Mouse (Mus musculus): ENCODE measurements at regions not wholly inside any gene's neighbourhood (a gene's known extent, or its start where the extent isn't known, plus 50 kb on each side); places are given as distances from the start of the nearest gene placed in this dataset.

DNA sequence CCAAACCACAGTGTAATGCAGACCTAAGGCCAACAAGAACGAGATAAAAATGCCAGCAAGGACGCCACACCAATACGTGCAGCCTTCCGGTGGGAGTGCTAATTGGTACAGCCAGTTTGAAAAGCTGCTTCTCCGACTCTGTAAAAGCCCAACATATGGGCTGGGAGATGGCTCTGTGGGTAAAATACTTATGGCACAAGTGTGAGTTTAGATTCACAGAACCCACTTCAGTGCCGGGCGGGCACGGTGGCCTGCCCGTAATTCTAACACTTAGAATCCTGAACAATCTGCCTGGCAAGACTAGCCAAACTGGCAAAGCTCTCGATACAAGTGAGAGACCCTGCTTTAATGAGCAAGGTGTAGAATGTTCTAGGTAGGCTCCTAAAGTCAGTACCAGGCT lies 258.1 kb downstream of the Gm26897 start:
- Histone ChIP-seq H3K4me2 (no peak overlapping the region), H3K9ac (no peak overlapping the region), H3K4me1 (replicated peaks) (no peaks in the 10 kb centered on the region), H3K9me3 (replicated peaks) (no peaks in the 10 kb centered on the region), H3K27me3 (no peaks in the 10 kb centered on the region), H3K36me3 (replicated peaks) (no peaks in the 10 kb centered on the region), H3K27ac (replicated peaks) (no peak overlapping the region), H3K4me3 (replicated peaks) (no peak overlapping the region)
- 75% methylated on average over 10 of the region's 10 CpGs for WGBS (ENCODE audit: insufficient replicate concordance)
- no peak for ATAC-seq (ENCODE audit: insufficient read depth)

DNA sequence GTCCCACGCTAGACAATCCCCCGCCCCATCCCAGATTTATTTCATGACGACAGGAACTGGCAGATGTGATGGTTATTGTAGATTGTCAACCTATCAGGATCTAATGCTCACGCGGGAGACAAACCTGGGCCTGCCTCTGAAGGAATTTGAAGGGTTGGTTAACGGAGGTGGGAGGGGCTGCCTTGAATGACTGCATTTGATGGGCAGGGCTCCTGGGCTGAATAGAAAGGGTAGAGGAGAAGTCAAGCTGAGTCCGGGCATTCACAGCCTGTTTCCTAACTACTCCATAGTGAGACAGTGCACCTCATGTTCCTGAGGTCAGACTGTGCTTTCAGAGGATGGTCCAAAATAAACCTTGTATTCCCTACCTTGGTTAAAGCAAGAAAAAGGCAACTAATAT lies 259.1 kb downstream of the Cryba4 start:
- WGBS (ENCODE audit: insufficient replicate concordance): 57% methylated on average over 7 of the region's 7 CpGs
- Histone ChIP-seq H3K27ac (replicated peaks) (no peak overlapping the region), H3K9me3 (replicated peaks) (no peaks in the 10 kb centered on the region), H3K9ac (no peak overlapping the region), H3K4me2 (no peak overlapping the region), H3K36me3 (replicated peaks) (no peaks in the 10 kb centered on the region), H3K27me3 (no peaks in the 10 kb centered on the region), H3K4me1 (replicated peaks) (no peaks in the 10 kb centered on the region), H3K4me3 (replicated peaks) (no peak overlapping the region)
- ATAC-seq (ENCODE audit: insufficient read depth): no peak

DNA sequence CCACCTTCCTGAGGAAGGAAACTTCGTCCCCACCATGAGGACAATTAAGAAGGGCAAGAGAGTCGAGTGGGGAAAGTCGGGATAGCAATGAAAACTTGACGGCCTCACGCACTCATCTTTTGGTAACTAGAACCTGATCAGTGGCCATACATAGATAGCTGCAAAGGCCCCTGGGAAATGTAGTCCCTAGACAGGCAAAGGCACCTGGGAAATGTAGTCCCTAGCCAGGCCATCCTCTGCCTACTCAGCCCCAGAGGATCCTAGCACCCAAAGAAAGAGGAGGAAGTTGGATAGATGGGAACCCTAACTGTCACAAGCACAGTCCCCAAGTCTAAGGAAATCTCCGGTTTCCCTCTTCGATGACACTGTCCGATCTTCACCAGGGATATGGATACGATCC lies 258.4 kb downstream of the Cryba4 start:
- H3K4me3 ChIP-seq (replicated peaks): no peak overlapping the region
- H3K27ac ChIP-seq (replicated peaks): no peak overlapping the region
- H3K4me1 ChIP-seq (replicated peaks): no peaks in the 10 kb centered on the region
- no peak for ATAC-seq (ENCODE audit: insufficient read depth)
- H3K9me3 ChIP-seq (replicated peaks): no peaks in the 10 kb centered on the region
- 62% methylated on average over 9 of the region's 9 CpGs for WGBS (ENCODE audit: insufficient replicate concordance)
- H3K9ac ChIP-seq: no peak overlapping the region
- H3K27me3 ChIP-seq: no peaks in the 10 kb centered on the region
- H3K4me2 ChIP-seq: no peak overlapping the region
- no peaks in the 10 kb centered on the region for H3K36me3 ChIP-seq (replicated peaks)

DNA sequence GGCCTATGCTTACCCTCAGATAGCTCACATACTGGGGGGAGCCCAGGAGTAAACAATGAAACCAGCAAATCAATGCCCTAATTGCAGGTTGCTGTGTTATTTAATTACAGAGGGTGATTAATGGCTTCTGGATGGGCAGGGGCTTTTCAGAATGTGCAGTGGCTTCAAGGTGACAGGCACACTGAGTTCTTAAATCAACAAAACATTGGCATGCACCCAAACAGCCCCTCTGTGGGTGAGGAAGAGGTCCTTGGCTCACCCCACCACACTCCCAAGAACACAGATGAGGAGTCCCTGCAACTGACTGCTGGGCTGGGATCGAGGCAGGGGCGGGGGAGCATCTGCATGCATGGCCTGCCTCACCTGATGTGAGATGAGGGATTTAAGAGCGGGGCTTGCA lies 255.5 kb downstream of the Cryba4 start:
- H3K27ac ChIP-seq (replicated peaks): no peak overlapping the region
- no peak overlapping the region for H3K4me2 ChIP-seq
- no peaks in the 10 kb centered on the region for H3K4me1 ChIP-seq (replicated peaks)
- no peaks in the 10 kb centered on the region for H3K27me3 ChIP-seq
- no peak overlapping the region for H3K4me3 ChIP-seq (replicated peaks)
- H3K9me3 ChIP-seq (replicated peaks): no peaks in the 10 kb centered on the region
- 45% methylated on average over 3 of the region's 3 CpGs for WGBS (ENCODE audit: insufficient replicate concordance)
- ATAC-seq (ENCODE audit: insufficient read depth): no peak
- H3K9ac ChIP-seq: no peak overlapping the region
- no peaks in the 10 kb centered on the region for H3K36me3 ChIP-seq (replicated peaks)

DNA sequence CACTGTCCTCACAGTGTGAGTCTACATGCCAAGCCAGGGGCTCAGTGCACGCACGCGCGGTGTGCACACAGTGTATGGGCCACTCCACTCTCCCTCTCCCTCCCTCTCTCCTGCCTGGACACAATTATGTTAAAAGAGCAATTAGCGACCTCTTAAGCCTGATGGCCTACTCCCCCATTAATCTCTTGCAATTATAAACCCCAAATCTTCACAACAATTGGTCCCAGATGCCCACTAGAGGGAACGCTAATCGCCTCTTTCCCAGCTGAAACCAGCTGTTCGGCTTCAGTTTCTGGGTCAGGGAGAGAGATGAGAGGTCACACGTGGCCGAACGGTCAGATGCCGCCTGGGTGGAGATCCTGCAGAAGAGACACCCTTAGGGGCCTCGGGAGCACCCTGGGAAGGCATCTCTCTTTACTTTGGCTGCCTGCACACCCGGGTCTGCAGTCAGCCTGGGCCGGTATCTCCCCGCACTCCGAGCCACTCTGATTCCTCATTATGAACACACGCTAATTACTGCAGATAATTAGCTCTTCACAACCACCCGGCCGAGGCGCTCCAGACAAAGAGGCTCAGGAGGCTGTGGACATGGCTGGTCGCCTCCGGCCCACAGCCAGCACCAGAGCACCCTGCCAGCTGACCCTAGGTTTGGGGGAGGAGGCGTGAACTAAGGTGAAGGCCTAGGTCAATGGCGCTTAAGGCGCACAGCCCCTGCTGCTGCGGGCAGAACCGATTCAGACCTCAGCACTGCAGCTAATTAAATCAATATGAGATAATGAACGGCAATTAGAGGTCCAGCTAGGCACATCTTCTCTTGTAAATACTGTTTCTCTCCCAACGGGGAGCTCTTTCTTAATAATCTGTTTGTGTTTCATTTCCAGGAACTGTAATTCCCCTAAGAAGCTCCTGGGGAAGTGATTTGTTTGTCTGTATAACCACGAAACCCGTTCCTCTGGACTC lies 250.3 kb downstream of the Cryba4 start:
- Histone ChIP-seq H3K9me3 (replicated peaks) (no peaks in the 10 kb centered on the region), H3K36me3 (replicated peaks) (no peaks in the 10 kb centered on the region), H3K4me1 (replicated peaks) (no peaks in the 10 kb centered on the region), H3K4me3 (replicated peaks) (no peak overlapping the region), H3K9ac (no peak overlapping the region), H3K4me2 (no peak overlapping the region), H3K27me3 (no peaks in the 10 kb centered on the region), H3K27ac (replicated peaks) (no peak overlapping the region)
- ATAC-seq (ENCODE audit: insufficient read depth): no peak
- 27% methylated on average over 32 of the region's 32 CpGs for WGBS (ENCODE audit: insufficient replicate concordance)

DNA sequence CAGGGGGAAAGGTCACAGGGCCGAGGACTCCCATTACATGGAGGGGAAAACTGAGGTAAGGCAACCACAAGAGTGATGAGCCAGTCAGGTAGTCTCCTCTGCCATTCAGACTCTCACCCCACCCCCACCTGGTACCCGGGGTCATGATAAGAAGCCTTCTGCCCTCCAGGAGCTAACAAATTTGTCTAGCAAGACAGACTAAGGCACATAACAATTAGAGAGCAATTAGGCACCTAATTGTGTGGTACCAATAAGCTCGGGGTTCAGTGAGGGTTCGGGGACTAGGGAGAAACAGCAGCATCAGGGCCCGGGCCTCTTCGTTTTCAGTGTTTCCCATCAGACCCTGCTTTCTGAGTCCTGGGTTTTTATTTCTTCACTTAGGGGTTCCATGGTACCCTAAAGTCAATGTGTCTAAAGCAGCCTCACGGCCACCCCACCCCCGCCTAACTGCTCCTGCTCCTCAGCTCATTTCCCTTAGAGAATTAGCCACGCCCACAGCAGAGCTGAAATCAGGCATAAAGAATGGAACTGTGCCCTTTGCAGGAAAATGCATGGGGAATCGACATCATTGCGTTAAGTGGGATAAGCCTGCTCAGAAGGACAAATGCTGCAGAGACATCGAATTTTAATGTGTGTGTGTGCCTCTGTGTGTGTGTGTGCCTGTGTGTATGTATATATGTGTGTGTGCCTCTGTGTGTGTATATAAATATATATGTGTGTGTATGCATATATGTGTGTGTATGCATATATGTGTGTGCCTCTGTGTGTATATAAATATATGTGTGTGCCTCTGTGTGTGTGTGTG lies 249.3 kb downstream of the Cryba4 start:
- ATAC-seq (ENCODE audit: insufficient read depth): no peak
- Histone ChIP-seq H3K27ac (replicated peaks) (no peak overlapping the region), H3K9ac (no peak overlapping the region), H3K36me3 (replicated peaks) (no peaks in the 10 kb centered on the region), H3K9me3 (replicated peaks) (no peaks in the 10 kb centered on the region), H3K4me2 (no peak overlapping the region), H3K27me3 (no peaks in the 10 kb centered on the region), H3K4me3 (replicated peaks) (no peak overlapping the region), H3K4me1 (replicated peaks) (no peaks in the 10 kb centered on the region)
- 47% methylated on average over 12 of the region's 12 CpGs for WGBS (ENCODE audit: insufficient replicate concordance)

DNA sequence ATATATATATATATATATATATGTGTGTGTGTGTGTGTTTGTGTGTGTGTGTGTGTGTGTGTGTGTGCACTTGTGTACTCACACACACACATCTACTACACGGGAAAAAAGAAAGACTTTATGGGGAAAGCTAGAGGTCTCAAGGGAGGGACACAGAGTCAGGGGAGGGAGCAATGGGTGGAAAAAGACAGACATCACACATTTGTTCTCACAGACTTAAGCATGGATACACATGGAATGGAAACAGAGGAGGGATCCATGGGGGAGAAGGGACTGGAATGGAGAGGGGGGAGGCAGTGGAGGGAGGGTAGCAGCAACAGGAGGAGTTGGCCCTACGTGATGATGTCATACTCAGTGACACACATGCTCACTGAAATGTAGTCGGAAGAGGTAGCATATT lies 248.3 kb downstream of the Cryba4 start:
- Histone ChIP-seq H3K27ac (replicated peaks) (no peak overlapping the region), H3K9ac (no peak overlapping the region), H3K4me1 (replicated peaks) (no peaks in the 10 kb centered on the region), H3K36me3 (replicated peaks) (no peaks in the 10 kb centered on the region), H3K4me2 (no peak overlapping the region), H3K9me3 (replicated peaks) (no peaks in the 10 kb centered on the region), H3K4me3 (replicated peaks) (no peak overlapping the region), H3K27me3 (no peaks in the 10 kb centered on the region)
- ATAC-seq (ENCODE audit: insufficient read depth): no peak
- WGBS (ENCODE audit: insufficient replicate concordance): 54% methylated on average over 3 of the region's 3 CpGs

DNA sequence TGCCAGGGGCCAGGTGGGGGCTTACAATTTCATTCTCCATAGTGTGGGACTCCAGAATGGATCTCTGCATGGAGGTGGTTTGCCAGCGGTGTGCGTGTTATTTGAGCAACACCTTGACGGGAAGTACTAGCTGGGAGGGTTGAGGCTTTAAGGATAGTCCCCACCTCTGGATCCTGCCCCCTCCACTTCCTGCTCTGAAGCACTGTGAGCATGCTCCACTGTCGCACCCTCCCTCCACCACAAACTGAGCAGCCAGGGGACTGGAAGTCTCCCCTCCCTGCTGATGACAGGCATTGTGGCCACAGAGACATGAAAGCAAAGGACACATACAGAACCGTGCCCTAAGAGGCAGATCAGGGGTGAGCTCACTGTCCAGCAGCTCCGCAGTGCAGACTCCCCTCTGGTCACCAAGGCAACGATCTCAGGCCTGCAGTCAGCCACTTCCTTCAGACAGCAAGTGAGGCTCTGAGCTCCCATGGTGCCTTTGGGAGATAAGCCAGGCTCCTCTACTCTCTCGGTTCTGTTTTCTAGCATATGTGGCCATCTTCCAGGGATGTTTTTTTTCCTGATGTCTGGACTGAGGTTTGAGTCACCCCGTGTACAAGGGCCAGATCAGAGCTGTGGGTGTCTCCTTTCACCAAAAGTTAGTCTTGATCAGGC lies 239.7 kb downstream of the Cryba4 start:
- Histone ChIP-seq H3K4me2 (no peak overlapping the region), H3K9me3 (replicated peaks) (no peaks in the 10 kb centered on the region), H3K9ac (no peak overlapping the region), H3K4me3 (replicated peaks) (no peak overlapping the region), H3K27ac (replicated peaks) (no peak overlapping the region), H3K4me1 (replicated peaks) (no peaks in the 10 kb centered on the region), H3K36me3 (replicated peaks) (no peaks in the 10 kb centered on the region), H3K27me3 (no peaks in the 10 kb centered on the region)
- WGBS (ENCODE audit: insufficient replicate concordance): 13% methylated on average over 9 of the region's 9 CpGs
- ATAC-seq (ENCODE audit: insufficient read depth): no peak

DNA sequence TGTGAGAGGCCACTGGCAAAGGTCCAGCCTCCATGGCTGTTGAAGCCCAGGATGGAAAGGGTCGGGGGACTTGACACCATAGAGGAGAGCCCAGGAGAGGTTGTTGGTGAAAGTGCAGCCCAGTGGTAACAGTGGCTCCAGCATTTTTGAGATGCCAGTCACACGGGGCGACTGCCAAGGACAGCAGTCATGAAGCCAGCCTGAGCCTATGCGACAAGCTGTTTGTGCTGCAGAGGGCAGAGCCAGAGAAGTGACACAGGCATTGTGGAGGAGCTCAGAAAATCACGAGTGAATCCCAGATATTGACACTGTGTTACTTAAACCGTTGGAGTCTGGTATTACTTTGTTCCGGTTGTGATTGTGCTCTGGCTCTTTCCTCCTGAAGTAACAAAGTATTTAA lies 233.4 kb downstream of the Cryba4 start:
- H3K4me1 ChIP-seq (replicated peaks): no peaks in the 10 kb centered on the region
- no peaks in the 10 kb centered on the region for H3K36me3 ChIP-seq (replicated peaks)
- H3K27ac ChIP-seq (replicated peaks): no peak overlapping the region
- H3K4me3 ChIP-seq (replicated peaks): no peak overlapping the region
- 61% methylated on average over 7 of the region's 7 CpGs for WGBS (ENCODE audit: insufficient replicate concordance)
- ATAC-seq (ENCODE audit: insufficient read depth): no peak
- H3K9me3 ChIP-seq (replicated peaks): no peaks in the 10 kb centered on the region
- H3K4me2 ChIP-seq: no peak overlapping the region
- H3K9ac ChIP-seq: no peak overlapping the region
- H3K27me3 ChIP-seq: no peaks in the 10 kb centered on the region

DNA sequence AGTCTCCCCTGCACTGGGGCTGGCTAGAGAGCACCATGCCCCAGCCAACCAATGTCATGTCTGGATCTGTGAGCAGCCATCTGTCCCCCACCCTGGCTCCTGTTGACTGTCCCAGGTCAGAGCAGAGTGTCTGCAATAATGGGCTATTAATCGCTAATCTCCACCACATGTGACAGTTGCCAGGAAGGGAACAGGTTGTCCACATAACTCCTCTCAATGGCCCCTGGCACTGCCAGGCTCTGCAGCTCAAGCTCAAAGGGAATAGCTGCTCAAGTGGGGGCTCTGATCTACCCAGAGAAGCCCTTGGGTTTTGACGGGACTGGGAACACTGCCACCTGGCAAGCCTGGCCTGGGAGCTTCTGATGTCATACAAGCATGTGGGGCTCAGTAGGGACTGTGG lies 231.4 kb downstream of the Cryba4 start:
- Histone ChIP-seq H3K27me3 (no peaks in the 10 kb centered on the region), H3K36me3 (replicated peaks) (no peaks in the 10 kb centered on the region), H3K27ac (replicated peaks) (no peak overlapping the region), H3K4me1 (replicated peaks) (no peaks in the 10 kb centered on the region), H3K4me3 (replicated peaks) (no peak overlapping the region), H3K4me2 (no peak overlapping the region), H3K9me3 (replicated peaks) (no peaks in the 10 kb centered on the region), H3K9ac (no peak overlapping the region)
- 69% methylated on average over 2 of the region's 2 CpGs for WGBS (ENCODE audit: insufficient replicate concordance)
- no peak for ATAC-seq (ENCODE audit: insufficient read depth)

DNA sequence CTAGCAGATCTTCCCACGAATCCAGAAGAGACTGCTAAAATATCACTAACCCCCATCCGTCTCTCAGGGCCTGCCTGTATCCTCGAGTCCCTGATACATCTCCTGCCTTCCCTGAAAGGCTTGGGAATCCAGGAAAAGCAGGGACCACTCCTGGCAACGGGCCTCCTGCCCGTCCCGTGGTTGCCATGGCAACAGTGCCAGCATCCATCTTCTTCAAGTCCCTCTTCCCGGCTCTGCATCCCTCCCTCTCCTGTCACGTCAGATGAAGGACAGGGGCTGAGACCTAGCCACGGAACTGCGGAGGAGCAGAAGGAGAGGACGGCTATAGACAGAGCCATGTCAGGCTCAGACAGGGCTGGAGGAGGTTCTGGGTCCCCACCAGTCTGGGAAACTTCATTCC lies 222.4 kb downstream of the Cryba4 start:
- Histone ChIP-seq H3K36me3 (replicated peaks) (no peaks in the 10 kb centered on the region), H3K4me1 (replicated peaks) (no peaks in the 10 kb centered on the region), H3K4me2 (no peak overlapping the region), H3K9ac (no peak overlapping the region), H3K27ac (replicated peaks) (no peak overlapping the region), H3K4me3 (replicated peaks) (no peak overlapping the region), H3K9me3 (replicated peaks) (no peaks in the 10 kb centered on the region), H3K27me3 (no peaks in the 10 kb centered on the region)
- 44% methylated on average over 11 of the region's 11 CpGs for WGBS (ENCODE audit: insufficient replicate concordance)
- ATAC-seq (ENCODE audit: insufficient read depth): no peak
